Mouse (Mus musculus): ENCODE measurements around the gene Rhbdl1.

DNA sequence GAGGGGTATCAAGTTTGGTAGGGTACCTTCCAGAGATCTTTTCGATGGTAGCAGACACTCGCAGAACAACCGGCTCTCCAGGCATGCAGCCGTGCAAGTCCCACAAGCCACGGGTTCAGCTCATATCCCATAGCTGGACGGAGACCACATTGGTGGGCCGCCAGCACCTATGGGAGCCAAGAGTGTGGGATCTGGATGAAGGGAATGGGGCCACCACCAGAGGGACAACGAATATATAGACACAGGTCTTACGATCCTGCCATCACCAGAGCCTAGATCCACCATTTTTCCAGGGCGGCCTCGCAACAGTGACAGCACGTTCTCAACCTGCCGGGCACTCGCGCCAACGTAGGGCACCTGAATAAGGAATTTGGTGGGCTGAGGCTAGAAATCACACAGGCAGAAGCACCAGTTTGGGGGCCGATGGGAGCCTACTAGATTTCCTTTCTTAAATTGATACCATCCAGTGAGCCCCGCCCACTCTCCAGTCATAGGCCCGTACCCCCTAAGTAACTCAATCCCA, 45.7 kb downstream of the Rhbdl1 start:
- TF ChIP-seq POLR2AphosphoS2 (IDR thresholded peaks at IDR 0.05; ENCODE audit: insufficient read length, low read depth), result peak; percentile 12
- no peak for TF ChIP-seq POLR2A (IDR thresholded peaks at IDR 0.05; ENCODE audit: insufficient read length, low read depth)
- no peak for TF ChIP-seq USF1 (IDR thresholded peaks at IDR 0.05; ENCODE audit: low read depth)
- TF ChIP-seq MYOD1 (IDR thresholded peaks at IDR 0.05; ENCODE audit: control insufficient read depth in 1 of 3, insufficient read length in 2 of 3, low read depth in 2 of 3), result no peak
- TF ChIP-seq MYOG (IDR thresholded peaks at IDR 0.05; ENCODE audit: control insufficient read depth in 1 of 3, insufficient read depth in 1 of 3, insufficient read length in 2 of 3, low read depth in 2 of 3), result no peak
- no peak for TF ChIP-seq MAX (IDR thresholded peaks at IDR 0.05; ENCODE audit: low read depth)
- no peak for TF ChIP-seq E2F4 (IDR thresholded peaks at IDR 0.05; ENCODE audit: insufficient read depth)
- no peak for TF ChIP-seq CEBPB (IDR thresholded peaks at IDR 0.05; ENCODE audit: insufficient read depth, poor library complexity, severe bottlenecking)
